Mouse (Mus musculus) small intestine, adult 2 months (tissue): Measurements from ENCODE around the gene Serp1.

ENCODE experiments used
- CTCF ChIP-seq: fragments of 200-500 bp; IDR thresholded peaks from 2 replicates; pipeline ENCODE4 v1.5.1; 2012; ENCODE audit warnings: low read depth, mild to moderate bottlenecking, control low read depth, inconsistent platforms, low read length, moderate library complexity, mixed read lengths; ENCODE audit not compliant: insufficient replicate concordance, insufficient read length; ENCODE audit errors: extremely low read depth
- POLR2A ChIP-seq: fragments of 200-500 bp; IDR thresholded peaks from 2 replicates; pipeline ENCODE4 v1.6.1; 2012; ENCODE audit warnings: low read depth, mild to moderate bottlenecking, control low read depth, inconsistent platforms, low read length, moderate library complexity

GRCm38 (mm10) chr3:58526408-58526737 is 681 bp upstream of the Serp1 start:
- no peak for TF ChIP-seq CTCF
- TF ChIP-seq POLR2A = no peak
